Mouse (Mus musculus): Measurements from ENCODE around the gene Atp7b. TPM values are rescaled to one million over a fixed set of nuclear protein-coding genes. Genes with fewer than 3 reads are reported as not detected.
A peak's percentile ranks its signal among the peaks of the same experiment; 100 is the strongest.

Gene Atp7b
- total RNA-seq, 2 experiments from 2014 or later, result 0.06 TPM; not detected in 1

GRCm38 (mm10) chr8:22013034-22013707 is 46.9 kb downstream of the Atp7b start:
- no peak for DNase-seq
- peak overlapping the region; percentile 44 for H3K4me3 ChIP-seq
- intact Hi-C loops (cut with DNase I), result no loop called here
- H3K27ac ChIP-seq, result no peak overlapping the region
- TF ChIP-seq CTCF (IDR thresholded peaks at IDR 0.05), result no peak

GRCm38 (mm10) chr8:22009403-22009802 is 50.7 kb downstream of the Atp7b start:
- H3K27ac ChIP-seq, result no peak overlapping the region
- intact Hi-C loops (cut with DNase I), result no loop called here
- no peak for TF ChIP-seq CTCF (IDR thresholded peaks at IDR 0.05)
- no peak for DNase-seq
- no peak overlapping the region for H3K4me3 ChIP-seq

GRCm38 (mm10) chr8:22006423-22006822 is 53.7 kb downstream of the Atp7b start:
- Histone ChIP-seq H3K4me3 (no peak overlapping the region), H3K27ac (no peak overlapping the region)
- DNase-seq, result no peak
- no peak for TF ChIP-seq CTCF (IDR thresholded peaks at IDR 0.05)
- intact Hi-C loops (cut with DNase I), result no loop called here

DNA sequence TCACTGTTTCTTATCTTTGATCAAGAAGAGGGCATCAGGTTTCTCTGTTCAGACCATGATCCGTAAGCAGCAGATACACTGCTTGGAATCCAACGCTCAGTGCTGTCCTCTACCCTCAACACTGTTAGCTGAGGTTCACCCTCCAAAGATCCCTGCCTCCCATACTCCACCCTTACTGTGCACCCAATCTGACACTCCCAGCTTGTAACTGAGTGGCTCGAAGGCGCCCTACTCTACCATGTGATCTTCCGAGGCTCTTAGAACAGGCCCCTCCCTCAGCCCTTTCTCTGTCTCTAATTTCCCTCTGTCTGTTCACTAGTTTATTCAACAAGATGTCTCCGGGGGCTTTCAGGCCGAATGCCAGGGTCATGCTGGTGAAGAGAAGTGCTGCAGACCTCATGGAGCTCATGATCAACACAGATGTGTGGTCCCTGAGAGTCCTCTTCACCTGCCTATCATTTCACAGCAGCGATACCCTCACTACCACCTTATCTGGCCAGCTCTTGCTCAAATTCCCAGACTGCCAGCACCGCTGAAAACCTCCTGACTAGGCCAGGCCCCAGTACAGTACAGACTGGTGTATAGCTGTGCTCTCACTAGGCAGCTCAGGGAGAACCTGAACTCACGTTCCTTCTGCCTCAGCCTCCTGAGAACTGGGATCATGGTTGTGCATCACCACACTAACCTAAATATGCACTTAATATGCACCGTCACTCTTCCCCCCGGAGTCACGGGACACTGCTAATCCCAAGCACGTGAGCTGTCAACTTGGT is 55.2 kb downstream of the Atp7b start:
- no peak for DNase-seq
- no peak overlapping the region for H3K4me3 ChIP-seq
- no peak for TF ChIP-seq CTCF (IDR thresholded peaks at IDR 0.05)
- intact Hi-C loops (cut with DNase I), result no loop called here
- no peak overlapping the region for H3K27ac ChIP-seq

DNA sequence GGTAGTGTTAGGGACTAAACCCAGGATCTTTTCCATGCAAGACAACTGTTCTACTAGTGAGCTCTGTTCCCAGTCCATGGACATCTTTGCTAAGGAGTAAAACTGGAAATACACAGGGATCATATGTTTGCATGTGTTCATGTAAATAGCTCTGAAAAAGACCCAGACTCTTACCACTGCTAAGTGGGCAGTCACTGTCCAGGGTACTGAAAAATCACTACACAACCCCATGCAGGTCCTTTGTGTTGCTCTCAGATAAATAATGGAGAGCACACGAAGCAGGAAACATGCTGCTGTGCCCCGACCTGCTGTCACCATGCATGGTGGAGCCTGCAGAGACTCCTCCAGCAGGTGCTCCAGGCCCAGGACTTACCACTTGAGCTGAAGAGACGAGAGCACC is 64.9 kb downstream of the Atp7b start:
- Histone ChIP-seq H3K27ac (no peak overlapping the region), H3K4me3 (no peak overlapping the region)
- TF ChIP-seq CTCF (IDR thresholded peaks at IDR 0.05), result no peak
- intact Hi-C loops (cut with DNase I), result no loop called here
- DNase-seq, result no peak

- peak; percentile 36 for DNase-seq
- no peak overlapping the region for H3K27ac ChIP-seq
- H3K4me3 ChIP-seq, result no peak overlapping the region
- TF ChIP-seq CTCF (IDR thresholded peaks at IDR 0.05), result peak; percentile 79
- intact Hi-C loops (cut with DNase I), result loop anchor here (5.0 kb wide), 2 partner anchors 175 to 385 kb away; partner anchors contain the start of gene Nek3
These were observed 67.9 kb downstream of the Atp7b start for GRCm38 (mm10) chr8:21992184-21992583.

DNA sequence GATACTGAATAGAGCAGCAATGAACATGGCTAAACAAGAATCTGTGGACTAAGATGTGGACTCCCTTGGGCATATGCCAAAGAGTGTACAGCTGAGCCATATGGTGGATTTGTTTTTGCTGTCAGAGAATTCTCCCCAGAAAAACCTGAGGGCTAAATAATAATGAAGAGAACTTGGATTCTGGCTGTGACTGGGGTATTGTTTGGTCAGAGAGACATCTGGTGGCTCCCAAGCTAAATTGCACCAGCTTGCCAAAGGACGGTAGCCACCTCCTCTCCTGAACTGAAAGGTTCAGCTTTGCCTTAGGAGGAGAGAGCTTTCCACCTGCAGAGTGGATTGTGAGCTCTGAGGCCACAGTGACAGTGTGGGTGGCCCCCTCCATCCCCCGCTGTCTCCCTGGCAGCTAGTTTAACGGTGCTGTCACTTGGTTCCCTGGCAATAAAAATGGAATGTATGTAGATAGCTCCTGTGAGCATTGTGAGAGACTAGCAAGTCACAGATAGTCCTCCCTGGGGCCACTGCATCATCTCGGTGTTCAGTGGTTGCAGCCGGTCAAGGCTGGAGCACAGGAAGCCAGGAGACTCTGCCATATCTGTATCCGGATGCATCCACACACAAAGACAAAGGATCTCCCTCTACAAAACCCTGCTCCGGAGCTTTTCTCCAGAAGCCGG is 78.3 kb downstream of the Atp7b start:
- DNase-seq, result no peak
- no peak for TF ChIP-seq CTCF (IDR thresholded peaks at IDR 0.05)
- no peak overlapping the region for H3K4me3 ChIP-seq
- intact Hi-C loops (cut with DNase I), result no loop called here
- no peak overlapping the region for H3K27ac ChIP-seq

DNA sequence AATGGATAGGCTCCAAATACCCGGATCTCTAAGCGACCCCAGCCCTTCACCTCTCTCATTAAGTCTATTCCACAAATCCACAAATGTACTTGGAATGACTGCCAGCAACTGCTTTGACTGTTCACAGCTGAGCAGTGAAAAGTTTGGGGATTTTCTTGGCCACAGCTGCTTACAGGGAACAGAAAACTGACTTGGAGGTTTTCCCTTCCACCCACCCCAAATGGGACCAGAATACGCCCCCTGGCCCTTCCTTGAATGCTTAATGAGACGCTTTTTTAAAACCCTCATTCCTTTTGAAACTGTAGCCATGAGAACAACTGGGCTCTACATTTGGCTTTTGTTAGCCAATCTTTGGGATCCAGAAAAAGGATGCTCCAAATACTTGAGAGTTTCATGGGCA is 81.9 kb downstream of the Atp7b start:
- no peak overlapping the region for H3K4me3 ChIP-seq
- no peak for DNase-seq
- H3K27ac ChIP-seq, result no peak overlapping the region
- no peak for TF ChIP-seq CTCF (IDR thresholded peaks at IDR 0.05)
- intact Hi-C loops (cut with DNase I), result no loop called here

- intact Hi-C loops (cut with DNase I), result no loop called here
- no peak for DNase-seq
- no peak within 1 kb of the TSS for H3K27ac ChIP-seq
- no peak within 1 kb of the TSS for H3K4me3 ChIP-seq
- TF ChIP-seq CTCF (IDR thresholded peaks at IDR 0.05), result no peak
These were observed 90.6 kb downstream of the Atp7b start, which contains the start of gene Ccdc70 for GRCm38 (mm10) chr8:21969475-21969874. Gene Ccdc70 (plus strand): TSS chr8:21969775.

GRCm38 (mm10) chr8:21966646-21967045 is 93.5 kb downstream of the Atp7b start:
- DNase-seq, result no peak
- intact Hi-C loops (cut with DNase I), result no loop called here
- no peak for TF ChIP-seq CTCF (IDR thresholded peaks at IDR 0.05)
- Histone ChIP-seq H3K27ac (no peak overlapping the region), H3K4me3 (no peak overlapping the region)

DNA sequence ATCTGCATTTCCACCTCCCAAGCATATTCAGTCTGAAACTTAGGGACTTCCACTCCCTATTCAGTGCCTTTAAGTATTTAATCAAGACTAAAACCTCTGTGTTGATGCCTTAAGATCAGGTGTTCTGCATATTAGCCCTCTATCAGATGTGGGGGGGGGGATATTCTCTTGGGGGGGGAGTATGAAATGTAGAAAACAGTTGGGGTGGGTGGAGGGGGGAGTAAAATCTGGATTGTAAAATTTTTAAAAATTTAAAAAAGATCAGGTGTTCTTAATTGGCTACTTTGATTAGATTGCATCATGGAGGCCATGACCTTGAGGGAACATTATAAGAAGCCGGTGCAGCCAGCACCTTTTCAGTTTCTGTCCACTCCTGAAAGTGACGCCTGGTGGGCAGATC is 101.7 kb downstream of the Atp7b start, which contains the start of gene Fam90a1a:
Gene Fam90a1a (plus strand): TSS at position 301 of the 400 bp plus-strand sequence.
- Histone ChIP-seq H3K27ac (no peak within 1 kb of the TSS), H3K4me3 (no peak within 1 kb of the TSS)
- no peak for TF ChIP-seq CTCF (IDR thresholded peaks at IDR 0.05)
- intact Hi-C loops (cut with DNase I), result no loop called here
- DNase-seq, result no peak

DNA sequence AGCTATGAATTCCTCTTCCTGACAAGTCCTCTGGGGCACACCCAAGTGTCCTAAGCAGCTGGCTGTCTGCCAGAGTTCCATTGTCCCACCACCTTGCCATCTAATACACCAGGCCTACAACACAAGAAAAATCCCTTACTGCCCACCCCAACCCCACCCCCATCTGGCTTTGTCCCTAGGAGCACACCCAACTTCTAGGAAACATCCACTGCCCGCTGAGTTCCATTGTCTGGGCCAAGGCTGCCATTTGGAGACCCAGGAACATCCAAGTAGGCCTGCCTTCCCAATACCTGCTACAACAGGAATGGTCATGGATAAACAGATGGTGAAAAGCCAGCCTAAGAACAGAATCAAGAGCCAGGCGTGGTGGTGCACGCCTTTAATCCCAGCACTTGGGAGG is 103.8 kb downstream of the Atp7b start:
- no peak for TF ChIP-seq CTCF (IDR thresholded peaks at IDR 0.05)
- Histone ChIP-seq H3K4me3 (no peak overlapping the region), H3K27ac (no peak overlapping the region)
- intact Hi-C loops (cut with DNase I), result no loop called here
- DNase-seq, result no peak

DNA sequence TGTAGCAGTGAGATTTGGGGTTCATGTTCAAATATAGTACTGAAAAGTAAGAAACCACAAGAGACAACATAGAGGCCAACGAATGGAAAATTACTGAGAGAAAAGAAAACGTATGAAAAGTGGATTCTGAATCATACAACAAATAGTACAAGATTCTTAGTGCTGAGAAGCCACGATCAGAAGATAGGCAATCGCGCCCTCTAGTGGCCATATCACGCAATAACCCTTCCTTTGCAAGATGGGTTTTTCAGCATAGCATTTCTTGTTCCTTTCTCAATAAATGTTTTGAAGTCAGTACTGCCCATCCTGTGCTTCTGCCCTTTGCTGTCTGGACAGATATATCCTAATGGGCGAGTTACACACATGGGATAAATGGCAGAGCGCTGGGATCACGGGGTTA is 104.8 kb downstream of the Atp7b start:
- TF ChIP-seq CTCF (IDR thresholded peaks at IDR 0.05), result peak; percentile 66
- intact Hi-C loops (cut with DNase I), result no loop called here
- Histone ChIP-seq H3K27ac (no peak overlapping the region), H3K4me3 (no peak overlapping the region)
- no peak for DNase-seq

Data from gastrocnemius, adult 2 months (tissue).